Mouse (Mus musculus) megakaryocyte, embryonic 14.5 days (primary cell): ENCODE data around the gene Hoxc5.

ENCODE experiments used
- FLI1 ChIP-seq: IDR thresholded peaks from 2 replicates; pipeline ENCODE4 v1.6.1; 2012; ENCODE audit warnings: low read length, inconsistent platforms, mixed read lengths
- GATA1 ChIP-seq: IDR thresholded peaks from 3 replicates; pipeline ENCODE4 v1.6.1; 2012; ENCODE audit warnings: mixed read lengths, low read length, inconsistent platforms, borderline replicate concordance

GRCm38 (mm10) chr15:103060341-103061130 lies 93.3 kb downstream of the Hoxc5 start:
- TF ChIP-seq GATA1 (no peak), FLI1 (no peak)
